Mouse (Mus musculus) embryonic fibroblast, embryonic 13.5 days (primary cell): ENCODE data around the gene Pcx. TPM values are rescaled to one million over a fixed set of nuclear protein-coding genes. Genes with fewer than 3 reads are reported as not detected.

ENCODE experiments used
- H3K27ac ChIP-seq: 2 replicates; pipeline ENCODE4 v1.5.1; 2012; ENCODE audit warnings: low read length, control low read depth, inconsistent platforms; ENCODE audit not compliant: insufficient read depth
- H3K4me1 ChIP-seq: 2 replicates; pipeline ENCODE4 v1.6.1; 2011; ENCODE audit warnings: low read length; ENCODE audit not compliant: control insufficient read depth, insufficient read depth
- H3K4me3 ChIP-seq: 2 replicates; pipeline ENCODE4 v1.5.1; 2011; ENCODE audit warnings: mild to moderate bottlenecking, control low read depth, low read length; ENCODE audit not compliant: insufficient read depth
- CTCF ChIP-seq: IDR thresholded peaks from 2 replicates; pipeline ENCODE4 v1.5.1; 2011; ENCODE audit warnings: mild to moderate bottlenecking, control low read depth, low read length, moderate library complexity, borderline replicate concordance; ENCODE audit not compliant: insufficient read depth
- POLR2A ChIP-seq: IDR thresholded peaks from 2 replicates; pipeline ENCODE4 v1.6.1; 2011; ENCODE audit warnings: low read depth, mild to moderate bottlenecking, control low read depth, low read length, moderate library complexity
- polyA plus RNA-seq: library from polyadenylated mRNA; stranded (reverse); fragments of >200 nt; gene quantifications from 2 replicates; pipeline ENCODE4 v1.2.4, GENCODE M21; 2011; ENCODE audit warnings: low read depth; ENCODE audit not compliant: missing spikeins, insufficient read length

Gene Pcx
- 16.4 and 17.3 TPM in 2 replicates for polyA plus RNA-seq

DNA sequence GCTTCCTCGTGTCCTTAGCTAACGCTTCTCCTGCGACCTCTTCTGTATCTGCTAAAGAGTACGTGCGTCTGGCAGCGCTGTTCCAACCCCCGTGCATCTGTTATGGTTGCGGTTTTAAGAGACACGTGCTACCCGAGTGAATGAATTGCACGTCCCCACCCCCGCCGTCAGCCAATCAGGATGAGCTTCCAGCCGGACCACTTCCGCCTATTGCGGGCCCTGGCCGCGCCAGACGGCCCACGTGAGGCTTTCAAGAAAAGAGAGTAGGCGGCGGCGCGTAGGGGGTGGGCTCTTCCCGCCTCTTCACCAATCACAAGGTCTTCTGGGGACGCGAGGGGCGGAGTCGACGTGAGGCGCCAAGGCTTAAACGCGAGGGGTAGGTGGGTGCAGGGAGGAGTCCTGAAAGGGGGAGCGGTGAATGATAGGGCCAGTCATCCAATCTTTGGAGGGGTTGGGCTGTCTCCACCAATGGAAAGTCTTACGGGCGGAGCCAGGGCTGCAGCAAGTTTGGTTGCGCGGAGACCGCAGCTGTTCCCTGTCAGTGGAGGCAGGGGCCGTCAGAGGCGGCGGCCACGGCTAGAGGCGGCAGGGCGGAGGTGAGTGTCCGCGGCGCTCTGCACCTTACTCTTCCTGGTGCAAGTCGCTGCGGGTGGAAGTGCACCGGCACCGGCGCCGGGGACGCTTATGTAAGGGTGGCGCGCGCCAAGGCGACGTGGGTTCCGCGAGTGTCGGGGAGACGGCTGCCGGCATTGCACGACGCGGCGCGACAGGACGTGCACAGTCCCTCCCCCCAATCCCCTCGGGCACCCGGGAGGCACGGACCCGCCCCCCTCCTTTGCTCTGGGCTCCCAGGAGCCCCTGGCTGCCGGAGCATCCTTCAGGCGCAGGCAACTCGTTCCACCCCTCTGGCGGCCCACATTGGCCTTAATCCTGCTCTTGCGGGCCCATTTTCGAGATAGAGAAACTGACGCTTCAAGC lies at the start of gene Pcx:
Gene Pcx (plus strand): TSS at position 487 of the 978 bp plus-strand sequence.
- TF ChIP-seq CTCF (no peak), POLR2A (peak; percentile 82)
- H3K27ac ChIP-seq, result no peak within 1 kb of the TSS
- peak within 1 kb of the TSS; percentile 69 for H3K4me3 ChIP-seq
- 0 out of 2 replicates have a peak, but pooled peaks cover under 1% of the 10 kb centered on the region for H3K4me1 ChIP-seq

DNA sequence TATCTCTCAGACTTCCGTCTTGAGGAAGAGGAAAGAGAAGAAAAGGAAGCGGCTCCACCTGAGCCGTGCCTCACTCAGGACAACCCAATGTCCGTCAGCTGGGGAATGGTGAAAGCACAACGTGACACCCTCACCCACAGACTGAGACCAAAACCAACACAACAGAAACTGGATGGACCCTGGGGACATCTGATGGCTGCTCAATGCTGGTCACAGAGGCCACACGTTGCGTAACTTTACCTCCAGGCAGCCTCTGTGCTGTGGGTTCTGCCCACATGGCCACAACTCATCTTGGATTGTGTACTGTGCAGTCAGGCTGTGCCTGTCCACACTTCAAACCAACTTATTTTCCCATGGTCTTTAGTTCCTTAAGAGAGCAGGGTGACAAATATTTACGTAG lies 48.3 kb upstream of the Pcx start:
- no peak for TF ChIP-seq POLR2A
- no peak for TF ChIP-seq CTCF

DNA sequence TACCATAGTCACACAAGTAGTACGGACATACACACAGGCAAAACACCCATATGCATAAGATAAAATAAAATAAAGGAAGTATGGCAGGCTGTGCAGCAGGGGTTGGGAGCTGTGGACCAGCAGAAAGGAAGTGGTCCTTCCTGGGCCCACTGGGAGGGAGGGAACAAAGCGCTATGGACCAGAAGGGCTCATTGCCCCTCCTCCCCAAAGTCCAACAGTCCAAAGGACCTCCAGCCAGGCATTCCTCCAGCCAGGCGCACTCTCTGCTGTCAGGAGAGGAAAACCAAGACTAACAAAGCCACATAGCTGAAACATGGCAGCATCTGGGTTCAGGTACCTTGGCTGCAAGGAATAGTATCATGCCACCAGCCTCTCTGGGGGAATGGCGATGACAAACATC lies 45.6 kb upstream of the Pcx start:
- no peaks in the 10 kb centered on the region for H3K4me1 ChIP-seq
- no peak overlapping the region for H3K27ac ChIP-seq
- no peak overlapping the region for H3K4me3 ChIP-seq
- TF ChIP-seq POLR2A, result no peak
- no peak for TF ChIP-seq CTCF

More for the DNA sequence above, 48.3 kb upstream of the Pcx start:
- Histone ChIP-seq H3K27ac (no peak overlapping the region), H3K4me1 (0 out of 2 replicates have a peak, but pooled peaks cover 4% of the 10 kb centered on the region), H3K4me3 (no peak overlapping the region)

DNA sequence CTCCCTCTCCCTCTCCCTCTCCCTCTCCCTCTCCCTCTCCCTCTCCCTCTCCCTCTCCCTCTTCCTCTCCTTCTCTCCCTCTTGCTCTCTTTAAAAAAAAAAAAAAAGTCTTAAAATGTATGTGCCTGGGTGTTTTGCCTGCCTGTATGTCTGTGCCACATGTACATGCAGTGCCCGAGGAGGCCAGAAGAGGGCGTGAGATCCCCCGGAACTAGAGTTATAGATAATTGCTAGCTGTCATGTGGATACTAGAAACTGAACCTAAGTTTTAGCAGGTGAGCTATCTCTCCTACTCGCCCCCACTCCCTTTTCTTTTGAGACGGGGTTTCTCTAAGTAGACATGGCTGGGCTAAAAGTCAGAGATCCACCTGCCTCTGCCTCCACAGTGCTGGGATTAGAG lies 41.9 kb upstream of the Pcx start:
- H3K27ac ChIP-seq, result no peak overlapping the region
- no peaks in the 10 kb centered on the region for H3K4me1 ChIP-seq
- no peak for TF ChIP-seq CTCF
- no peak for TF ChIP-seq POLR2A
- H3K4me3 ChIP-seq, result no peak overlapping the region

DNA sequence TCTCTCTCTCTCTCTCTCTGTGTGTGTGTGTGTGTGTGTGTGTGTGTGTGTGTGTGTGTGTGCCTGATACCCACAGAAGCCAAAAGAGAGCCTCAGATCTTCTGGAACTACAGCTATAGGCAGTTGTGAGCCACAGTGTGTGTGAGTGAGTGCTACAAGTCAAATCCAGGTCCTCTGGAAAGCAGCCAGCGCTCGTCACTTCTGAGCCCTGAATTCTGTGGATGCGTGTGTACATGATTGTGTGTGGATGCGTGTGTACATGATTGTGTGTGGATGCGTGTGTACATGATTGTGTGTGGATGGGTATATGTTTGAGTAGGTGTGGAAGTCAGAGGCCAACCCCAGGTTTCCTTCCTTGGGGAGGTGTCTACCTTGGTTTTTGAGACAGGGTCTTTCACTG lies 36.7 kb upstream of the Pcx start:
- no peak overlapping the region for H3K27ac ChIP-seq
- TF ChIP-seq CTCF (no peak), POLR2A (no peak)
- no peak overlapping the region for H3K4me3 ChIP-seq
- no peaks in the 10 kb centered on the region for H3K4me1 ChIP-seq

DNA sequence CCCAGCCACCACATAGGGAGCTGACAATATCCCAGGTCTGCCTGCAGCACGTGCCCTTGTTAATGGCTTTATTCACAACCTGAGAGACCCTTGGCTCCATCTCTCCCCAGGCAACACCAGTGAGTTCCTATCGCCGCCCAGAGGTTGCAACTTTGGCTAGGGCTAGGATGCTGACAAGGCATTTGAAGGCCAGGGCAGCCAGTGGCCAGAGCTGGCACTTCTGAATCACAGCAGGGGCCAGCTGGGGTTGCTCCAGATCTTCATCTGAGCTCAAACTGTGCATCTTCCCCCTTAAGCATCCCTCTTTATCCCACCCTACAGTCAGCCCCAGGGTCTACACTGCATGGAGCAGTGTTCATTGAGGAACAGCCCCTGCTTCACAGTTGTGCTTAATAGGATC lies 35.5 kb upstream of the Pcx start:
- no peak overlapping the region for H3K4me3 ChIP-seq
- H3K27ac ChIP-seq, result no peak overlapping the region
- TF ChIP-seq CTCF (no peak), POLR2A (no peak)
- H3K4me1 ChIP-seq, result no peaks in the 10 kb centered on the region

DNA sequence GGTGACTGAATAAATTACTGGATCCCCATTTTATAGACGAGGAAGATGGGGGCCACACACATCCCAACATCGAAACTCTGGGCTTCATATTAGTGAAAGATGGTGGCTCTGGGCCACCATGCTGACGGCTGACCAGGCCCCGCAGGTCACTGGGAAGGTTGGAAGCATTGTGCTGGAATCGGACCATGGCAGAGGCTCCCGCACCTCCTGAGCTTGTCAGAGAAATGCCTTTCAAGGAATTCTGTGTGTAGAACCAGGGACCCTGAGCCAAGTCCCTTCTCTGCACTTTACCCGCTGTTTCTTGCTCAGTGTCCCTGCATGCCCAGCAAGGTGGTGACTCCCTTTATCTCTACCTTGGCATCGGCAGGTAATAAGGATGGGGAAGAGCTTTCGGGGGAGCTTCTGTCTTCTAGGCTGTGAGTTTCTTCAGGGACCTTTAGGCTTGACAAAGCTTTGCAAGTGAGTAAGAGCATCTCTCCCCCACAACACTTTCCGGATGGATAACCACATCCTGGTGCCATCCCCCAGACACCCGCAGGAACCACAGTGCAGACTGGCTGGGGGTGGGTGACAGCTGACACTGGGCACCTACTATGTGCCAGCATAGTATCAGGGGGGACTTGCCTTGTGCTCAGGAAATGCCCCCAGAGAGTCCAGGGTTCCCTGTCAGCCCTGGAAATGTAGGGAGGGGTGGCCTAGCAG lies 34.9 kb upstream of the Pcx start:
- TF ChIP-seq POLR2A, result no peak
- no peak for TF ChIP-seq CTCF
- no peak overlapping the region for H3K27ac ChIP-seq
- H3K4me1 ChIP-seq, result no peaks in the 10 kb centered on the region
- H3K4me3 ChIP-seq, result no peak overlapping the region

DNA sequence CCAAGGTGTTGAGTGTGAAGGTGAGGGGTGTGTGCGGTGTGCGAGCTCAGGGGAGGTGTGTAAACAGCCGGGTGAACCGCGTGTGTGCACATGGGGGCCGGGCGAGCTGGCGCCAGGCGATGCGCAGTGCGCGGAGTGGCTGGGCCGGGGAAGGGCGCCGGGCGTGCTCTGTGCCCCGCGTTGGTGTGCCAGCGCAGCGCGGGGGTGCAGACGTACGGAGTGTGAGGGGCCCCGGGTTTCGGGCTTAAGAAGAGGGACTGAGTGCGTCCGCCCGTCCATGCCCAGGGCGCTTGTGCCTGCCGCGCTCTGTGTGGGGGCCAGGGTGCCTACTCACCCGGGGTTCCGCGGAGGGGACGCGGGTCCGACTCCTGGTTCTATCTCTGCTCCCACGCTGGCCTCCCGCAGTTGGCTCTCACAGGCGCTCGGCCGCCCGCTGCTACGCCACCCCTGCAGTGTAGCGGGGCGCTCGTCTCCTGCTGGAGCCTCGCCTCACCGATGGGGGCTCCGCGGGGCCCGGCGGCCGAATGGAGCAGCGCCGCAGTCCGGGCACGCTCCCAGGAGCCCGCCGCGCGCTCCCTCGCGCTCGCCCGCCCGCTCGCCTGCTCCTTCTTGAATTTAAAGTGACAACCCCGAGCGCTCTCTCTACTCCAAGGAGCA lies 33.5 kb upstream of the Pcx start:
- H3K4me3 ChIP-seq, result peak overlapping the region; percentile 45
- no peaks in the 10 kb centered on the region for H3K4me1 ChIP-seq
- H3K27ac ChIP-seq, result no peak overlapping the region
- peak; percentile 11; the same call in 1 of the 2 replicates for TF ChIP-seq POLR2A
- no peak for TF ChIP-seq CTCF
